Mouse (Mus musculus): Measurements from ENCODE around the gene Miga2.

GRCm38 (mm10) chr2:30328791-30329190 is 35.2 kb upstream of the Miga2 start:
- TF ChIP-seq CTCF (IDR thresholded peaks at IDR 0.05) (no peak), POLR2A (IDR thresholded peaks at IDR 0.05; ENCODE audit: insufficient read depth, low read depth, low read length) (no peak)

All from heart, adult 2 months (tissue).